Mouse (Mus musculus): ENCODE data around the gene Cldn34c1. TPM values are rescaled to one million over a fixed set of nuclear protein-coding genes. Genes with fewer than 3 reads are reported as not detected.
A peak's percentile ranks its signal among the peaks of the same experiment; 100 is the strongest.

Cldn34c1 gene
- total RNA-seq (2012; rRNA removed) (3.1 and 3.6 TPM in 2 replicates), polyA plus RNA-seq (2012; ENCODE audit: insufficient read depth in 1 of 2, insufficient read length in 2 of 2, low read depth in 1 of 2, low replicate concordance in 2 of 2, missing spikeins in 1 of 2) (1 to 10 TPM in 1 of 2 experiments, not detected in 1; 6.8 TPM)

DNA sequence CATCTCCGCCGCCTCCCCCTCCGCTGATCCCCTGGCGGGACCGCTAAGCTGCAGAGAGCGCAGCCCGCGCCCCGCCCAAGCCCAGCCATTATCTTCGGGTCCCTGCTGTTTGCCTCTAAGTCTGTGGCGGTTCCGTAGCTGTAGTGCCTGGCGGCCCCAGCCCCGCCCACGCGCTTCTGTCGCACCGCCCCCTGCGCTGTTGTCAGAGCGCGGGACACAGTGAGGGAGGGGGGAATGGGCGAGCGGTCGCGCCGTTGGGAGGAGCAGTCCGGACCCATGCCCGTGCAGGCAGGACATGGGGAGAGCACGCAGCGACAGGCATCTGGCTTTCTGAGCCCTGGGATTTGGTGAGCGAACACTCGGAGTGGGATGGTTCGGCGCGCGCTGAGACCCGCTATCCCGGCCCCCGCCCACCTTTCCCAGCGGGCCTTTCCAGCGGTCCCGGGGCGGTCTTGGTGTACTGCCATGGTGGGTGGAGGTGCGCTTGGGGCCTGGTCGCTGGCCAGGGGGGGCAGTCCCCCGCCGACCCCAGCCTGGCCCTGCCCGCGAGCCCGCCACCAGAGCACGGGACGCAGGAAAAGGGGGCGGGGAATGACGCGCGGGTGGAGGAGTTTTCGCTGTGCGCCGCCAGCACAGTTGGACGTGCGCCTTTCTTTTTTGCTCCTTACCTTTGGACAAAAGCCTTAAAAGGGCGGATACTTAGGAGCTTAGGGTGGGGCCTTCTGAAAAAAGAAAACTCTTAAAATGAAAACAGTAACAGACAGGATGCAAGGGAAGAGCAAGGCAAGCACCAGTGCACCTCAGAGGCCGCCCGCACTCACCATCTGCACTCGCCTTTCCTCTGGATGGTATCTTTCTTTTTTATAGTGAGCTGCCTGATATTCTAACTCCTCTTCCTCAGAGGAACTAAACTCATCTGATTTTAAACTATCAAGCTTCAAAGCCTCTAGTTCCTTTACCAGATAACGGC, at the start of gene Cldn34c1:
Gene Cldn34c1 (plus strand): TSS at position 205 of the 970 bp plus-strand sequence.
- H3K4me3 ChIP-seq (ENCODE audit: control insufficient read depth in 1 of 2, insufficient read depth in 1 of 2, low read depth in 2 of 2, low read length in 2 of 2): peak within 1 kb of the TSS; percentile 80 to 92
- peak within 1 kb of the TSS; percentile 94 for H3K27ac ChIP-seq (ENCODE audit: control insufficient read depth, low read depth, low read length)

DNA sequence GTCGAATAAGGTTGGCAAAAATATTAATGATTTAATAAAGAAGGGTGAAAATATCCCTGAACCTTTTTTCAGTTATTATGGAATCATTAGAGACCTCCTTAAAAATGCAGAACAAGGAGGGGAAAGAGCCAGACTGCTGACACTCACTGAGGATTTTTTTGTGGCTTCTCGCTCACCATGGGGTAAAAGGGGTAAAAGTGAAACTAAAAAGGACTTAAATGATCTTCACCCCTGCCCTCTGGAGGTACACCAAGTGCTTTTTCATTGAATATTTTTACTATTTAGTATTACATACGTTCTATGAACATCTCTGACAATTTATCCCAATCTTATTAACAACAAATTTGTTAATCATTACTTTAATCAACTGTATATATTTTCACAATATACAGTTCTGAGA, 15.9 kb upstream of the Cldn34c1 start:
- Histone ChIP-seq H3K36me3 (ENCODE audit: control insufficient read depth in 1 of 2, insufficient read depth in 2 of 2, low read length in 2 of 2) (no peaks in the 10 kb centered on the region), H3K9me3 (replicated peaks; ENCODE audit: insufficient read depth, low read length) (no peaks in the 10 kb centered on the region), H3K79me2 (ENCODE audit: control insufficient read depth, insufficient read depth, low read length, poor library complexity) (no peaks in the 10 kb centered on the region), H3K4me3 (ENCODE audit: control insufficient read depth in 1 of 2, insufficient read depth in 1 of 2, low read depth in 2 of 2, low read length in 2 of 2) (no peak overlapping the region), H3K4me1 (ENCODE audit: control insufficient read depth in 1 of 2, insufficient read depth in 2 of 2, low read length in 2 of 2) (no peaks in the 10 kb centered on the region), H3K9ac (ENCODE audit: control insufficient read depth, low read depth, low read length, poor library complexity, severe bottlenecking) (no peak overlapping the region), H3K27ac (ENCODE audit: control insufficient read depth, low read depth, low read length) (no peak overlapping the region), H3K27me3 (ENCODE audit: control insufficient read depth in 1 of 2, insufficient read depth in 2 of 2, low read length in 2 of 2) (no peaks in the 10 kb centered on the region)
- TF ChIP-seq HCFC1 (IDR thresholded peaks at IDR 0.05; ENCODE audit: low read depth, low read length): no peak
- no peak for TF ChIP-seq TCF12 (IDR thresholded peaks at IDR 0.05; ENCODE audit: low read depth, low read length)
- no peak for TF ChIP-seq ZMIZ1 (IDR thresholded peaks at IDR 0.05; ENCODE audit: low read depth, low read length)
- no peak for TF ChIP-seq USF2 (IDR thresholded peaks at IDR 0.05; ENCODE audit: borderline replicate concordance in 1 of 2, insufficient read depth in 1 of 2, low read depth in 1 of 2, low read length in 2 of 2)
- TF ChIP-seq MYB (IDR thresholded peaks at IDR 0.05; ENCODE audit: low read depth, low read length): no peak
- no peak for TF ChIP-seq ZNF384 (IDR thresholded peaks at IDR 0.05; ENCODE audit: low read depth, low read length)
- TF ChIP-seq NELFE (IDR thresholded peaks at IDR 0.05; ENCODE audit: low read depth, low read length): no peak
- TF ChIP-seq SMC3 (IDR thresholded peaks at IDR 0.05; ENCODE audit: low read depth, low read length): no peak
- no peak for TF ChIP-seq MYC (IDR thresholded peaks at IDR 0.05; ENCODE audit: low read depth, low read length)
- TF ChIP-seq JUND (IDR thresholded peaks at IDR 0.05; ENCODE audit: low read depth, low read length): no peak
- no peak for TF ChIP-seq TAL1 (IDR thresholded peaks at IDR 0.05; ENCODE audit: low read length)
- no peak for DNase-seq (ENCODE audit: low read depth, low spot score)

More for the DNA sequence above, at the start of gene Cldn34c1:
- peak; percentile 97 for DNase-seq (ENCODE audit: low read depth, low spot score)
- Histone ChIP-seq H3K9ac (ENCODE audit: control insufficient read depth, low read depth, low read length, poor library complexity, severe bottlenecking) (peak within 1 kb of the TSS; percentile 83), H3K27me3 (ENCODE audit: control insufficient read depth in 1 of 2, insufficient read depth in 2 of 2, low read length in 2 of 2) (no peaks in the 10 kb centered on the region), H3K79me2 (ENCODE audit: control insufficient read depth, insufficient read depth, low read length, poor library complexity) (no peaks in the 10 kb centered on the region; the same call in 1 of the 2 replicates), H3K9me3 (replicated peaks; ENCODE audit: insufficient read depth, low read length) (no peaks in the 10 kb centered on the region), H3K4me1 (ENCODE audit: control insufficient read depth in 1 of 2, insufficient read depth in 2 of 2, low read length in 2 of 2) (peaks cover 0 to 9% of the 10 kb centered on the region in 2 experiments; a peak in 1 of 4 replicates), H3K36me3 (ENCODE audit: control insufficient read depth in 1 of 2, insufficient read depth in 2 of 2, low read length in 2 of 2) (no peaks in the 10 kb centered on the region)
- TF ChIP-seq MAZ (IDR thresholded peaks at IDR 0.05; ENCODE audit: low read depth, low read length) (peak; percentile 90), TCF12 (IDR thresholded peaks at IDR 0.05; ENCODE audit: low read depth, low read length) (peak; percentile 68), GATA1 (IDR thresholded peaks at IDR 0.05; ENCODE audit: low read depth, low read length) (0 out of 2 replicates have a peak, but pooled peaks have one; percentile 11), TAL1 (IDR thresholded peaks at IDR 0.05; ENCODE audit: low read length) (peak; percentile 86), POLR2AphosphoS2 (IDR thresholded peaks at IDR 0.05; ENCODE audit: low read length) (peak; percentile 31; the same call in 1 of the 2 replicates), CHD2 (IDR thresholded peaks at IDR 0.05; ENCODE audit: low read length) (no peak), ELF1 (IDR thresholded peaks at IDR 0.05; ENCODE audit: low read depth, low read length) (0 out of 2 replicates have a peak, but pooled peaks have one; percentile 15), NELFE (IDR thresholded peaks at IDR 0.05; ENCODE audit: low read depth, low read length) (peak; percentile 47; the same call in 1 of the 2 replicates), ZC3H11A (IDR thresholded peaks at IDR 0.05; ENCODE audit: low read depth, low read length) (no peak), SIN3A (IDR thresholded peaks at IDR 0.05; ENCODE audit: low read length) (peak; percentile 37), MEF2A (IDR thresholded peaks at IDR 0.05; ENCODE audit: extremely low read depth, insufficient replicate concordance, low read depth, low read length, poor library complexity, severe bottlenecking) (no peak), BHLHE40 (IDR thresholded peaks at IDR 0.05; ENCODE audit: borderline replicate concordance, low read depth, low read length) (no peak), TBP (IDR thresholded peaks at IDR 0.05; ENCODE audit: low read depth, low read length) (peak; percentile 48; the same call in 1 of the 2 replicates), ZNF384 (IDR thresholded peaks at IDR 0.05; ENCODE audit: low read depth, low read length) (0 out of 2 replicates have a peak, but pooled peaks have one; percentile 43), EP300 (IDR thresholded peaks at IDR 0.05; ENCODE audit: low read depth in 1 of 2, low read length in 2 of 2) (peak in 1 of 2 experiments; percentile 65; a peak in 3 of 4 replicates), HCFC1 (IDR thresholded peaks at IDR 0.05; ENCODE audit: low read depth, low read length) (peak; percentile 14), MAFK (IDR thresholded peaks at IDR 0.05; ENCODE audit: borderline replicate concordance, low read depth, low read length) (no peak), JUND (IDR thresholded peaks at IDR 0.05; ENCODE audit: low read depth, low read length) (no peak), POLR2A (IDR thresholded peaks at IDR 0.05; ENCODE audit: control insufficient read depth in 1 of 2, insufficient read depth in 1 of 2, low read depth in 1 of 2, low read length in 2 of 2, poor library complexity in 1 of 2) (peak; percentile 47 to 49; a peak in 2 of 4 replicates), MXI1 (IDR thresholded peaks at IDR 0.05; ENCODE audit: low read depth, low read length) (peak; percentile 40; the same call in 1 of the 2 replicates), CTCF (IDR thresholded peaks at IDR 0.05 in 2 of 3, conservative IDR thresholded peaks at IDR 0.05 in 1 of 3; ENCODE audit: control insufficient read depth in 1 of 3, insufficient read depth in 1 of 3, low read depth in 2 of 3, low read length in 3 of 3, poor library complexity in 1 of 3, severe bottlenecking in 1 of 3) (no peak), ZMIZ1 (IDR thresholded peaks at IDR 0.05; ENCODE audit: low read depth, low read length) (0 out of 2 replicates have a peak, but pooled peaks have one; percentile 18)
